Mouse (Mus musculus) cerebellum, adult 2 months (tissue): Measurements from ENCODE around the gene Racgap1. TPM values are rescaled to one million over a fixed set of nuclear protein-coding genes. Genes with fewer than 3 reads are reported as not detected.

Experiments
- DNase-seq, 2 experiments: peaks; one replicate each; pipeline ENCODE4 v3.0.0; 2021
- H3K27ac ChIP-seq: fragments of 200-500 bp; 2 replicates; pipeline ENCODE4 v1.5.1; 2012; ENCODE audit warnings: low read length, control low read depth, inconsistent platforms; ENCODE audit not compliant: insufficient read depth
- H3K27me3 ChIP-seq: fragments of 200-500 bp; 2 replicates; pipeline ENCODE4 v1.6.1; 2012; ENCODE audit warnings: inconsistent platforms, mild to moderate bottlenecking, low read length, moderate library complexity; ENCODE audit not compliant: control insufficient read depth, insufficient read depth
- H3K4me1 ChIP-seq: fragments of 200-500 bp; 2 replicates; pipeline ENCODE4 v1.6.1; 2011; ENCODE audit warnings: low read length; ENCODE audit not compliant: control insufficient read depth, insufficient read depth
- H3K4me3 ChIP-seq: fragments of 200-500 bp; replicated peaks from 2 replicates; pipeline ENCODE3; 2011; ENCODE audit warnings: mild to moderate bottlenecking, low read depth, low read length, control low read depth; ENCODE audit not compliant: insufficient read depth
- CTCF ChIP-seq: fragments of 200-500 bp; IDR thresholded peaks from 2 replicates; pipeline ENCODE4 v1.5.1; 2011; ENCODE audit warnings: low read depth, mild to moderate bottlenecking, control low read depth, low read length, moderate library complexity, borderline replicate concordance; ENCODE audit not compliant: insufficient read depth
- POLR2A ChIP-seq: fragments of 200-500 bp; IDR thresholded peaks from 2 replicates; pipeline ENCODE4 v1.6.1; 2011; ENCODE audit warnings: low read length, control low read depth, borderline replicate concordance; ENCODE audit not compliant: insufficient read depth
- WGBS: fragments of 180-500 bp; shearing (Covaris S2); methylation state at CpG from one replicate; pipeline ENCODE4 v1.1.7; 2018; 5-methylcytosine and 5-hydroxymethylcytosine counted together
- polyA plus RNA-seq: library from polyadenylated mRNA; depleted of rRNA; stranded (reverse); fragments of >200 nt; gene quantifications from 2 replicates; pipeline ENCODE4 v1.2.3, GENCODE M21; 2012

Racgap1 gene
- polyA plus RNA-seq, 1 experiment = 15.5 TPM

- no peaks in the 10 kb centered on the region for H3K27me3 ChIP-seq
- H3K27ac ChIP-seq = no peak overlapping the region
- H3K4me3 ChIP-seq = no peak overlapping the region
- TF ChIP-seq POLR2A (no peak), CTCF (no peak)
- WGBS = 37% methylated on average over 6 of the region's 6 CpGs
- H3K4me1 ChIP-seq = peaks cover 7% of the 10 kb centered on the region
- DNase-seq = no peak
Observed at GRCm38 (mm10) chr15:99649067-99649761, 2.2 kb downstream of the Racgap1 start.

GRCm38 (mm10) chr15:99648326-99648725 is 3.1 kb downstream of the Racgap1 start:
- TF ChIP-seq CTCF (no peak), POLR2A (no peak)
- Histone ChIP-seq H3K4me3 (no peak overlapping the region), H3K27me3 (no peaks in the 10 kb centered on the region), H3K27ac (no peak overlapping the region), H3K4me1 (peaks cover 4% of the 10 kb centered on the region)
- DNase-seq = no peak
- 42% methylated on average over 4 of the region's 4 CpGs for WGBS

- peak; percentile 44 to 52 for DNase-seq
- 15% methylated on average over 7 of the region's 7 CpGs for WGBS
Observed at GRCm38 (mm10) chr15:99644776-99645175, 6.7 kb downstream of the Racgap1 start.

GRCm38 (mm10) chr15:99643832-99644231 is 7.6 kb downstream of the Racgap1 start:
- WGBS = 91% methylated on average over 10 of the region's 10 CpGs

More at GRCm38 (mm10) chr15:99644776-99645175, 6.7 kb downstream of the Racgap1 start:
- TF ChIP-seq CTCF = no peak
- no peak for TF ChIP-seq POLR2A
- Histone ChIP-seq H3K4me1 (peaks cover 4% of the 10 kb centered on the region), H3K4me3 (no peak overlapping the region), H3K27ac (no peak overlapping the region), H3K27me3 (no peaks in the 10 kb centered on the region)

GRCm38 (mm10) chr15:99642622-99643021 is 8.8 kb downstream of the Racgap1 start:
- 63% methylated on average over 6 of the region's 6 CpGs for WGBS
- H3K4me3 ChIP-seq = no peak overlapping the region
- no peaks in the 10 kb centered on the region for H3K27me3 ChIP-seq
- no peak for TF ChIP-seq POLR2A
- TF ChIP-seq CTCF = no peak
- peaks cover 4% of the 10 kb centered on the region for H3K4me1 ChIP-seq
- no peak overlapping the region for H3K27ac ChIP-seq
- DNase-seq = no peak

More at GRCm38 (mm10) chr15:99643832-99644231, 7.6 kb downstream of the Racgap1 start:
- peaks cover 4% of the 10 kb centered on the region for H3K4me1 ChIP-seq
- H3K27me3 ChIP-seq = no peaks in the 10 kb centered on the region
- DNase-seq = no peak
- H3K27ac ChIP-seq = no peak overlapping the region
- TF ChIP-seq CTCF = no peak
- no peak for TF ChIP-seq POLR2A
- H3K4me3 ChIP-seq = no peak overlapping the region

GRCm38 (mm10) chr15:99638124-99638485 is 13.4 kb downstream of the Racgap1 start:
- no peak overlapping the region for H3K4me3 ChIP-seq
- DNase-seq = no peak
- TF ChIP-seq CTCF (no peak), POLR2A (no peak)
- no peaks in the 10 kb centered on the region for H3K4me1 ChIP-seq
- no peak overlapping the region for H3K27ac ChIP-seq
- H3K27me3 ChIP-seq = no peaks in the 10 kb centered on the region
- 91% methylated on average over 5 of the region's 5 CpGs for WGBS

- Histone ChIP-seq H3K27me3 (no peaks in the 10 kb centered on the region), H3K27ac (no peak overlapping the region), H3K4me3 (no peak overlapping the region), H3K4me1 (no peaks in the 10 kb centered on the region)
- no peak for DNase-seq
- 80% methylated on average over 12 of the region's 12 CpGs for WGBS
- no peak for TF ChIP-seq POLR2A
- no peak for TF ChIP-seq CTCF
Observed at GRCm38 (mm10) chr15:99637405-99638123, 13.9 kb downstream of the Racgap1 start.

- H3K27ac ChIP-seq = no peak overlapping the region
- H3K4me3 ChIP-seq = no peak overlapping the region
- H3K4me1 ChIP-seq = no peaks in the 10 kb centered on the region
- no peaks in the 10 kb centered on the region for H3K27me3 ChIP-seq
- no peak for DNase-seq
- 95% methylated on average over 7 of the region's 7 CpGs for WGBS
- no peak for TF ChIP-seq POLR2A
- TF ChIP-seq CTCF = no peak
Observed at GRCm38 (mm10) chr15:99634702-99635101, 16.8 kb downstream of the Racgap1 start.
